Mouse (Mus musculus) cerebellum, adult 2 months (tissue): ENCODE measurements at regions not wholly inside any gene's neighbourhood (a gene's known extent, or its start where the extent isn't known, plus 50 kb on each side); places are given as distances from the start of the nearest gene placed in this dataset.

ENCODE experiments used
- DNase-seq, 2 experiments: peaks; one replicate each; pipeline ENCODE4 v3.0.0; 2021
- H3K27ac ChIP-seq: fragments of 200-500 bp; 2 replicates; pipeline ENCODE4 v1.5.1; 2012; ENCODE audit warnings: low read length, control low read depth, inconsistent platforms; ENCODE audit not compliant: insufficient read depth
- H3K27me3 ChIP-seq: fragments of 200-500 bp; 2 replicates; pipeline ENCODE4 v1.6.1; 2012; ENCODE audit warnings: inconsistent platforms, mild to moderate bottlenecking, low read length, moderate library complexity; ENCODE audit not compliant: control insufficient read depth, insufficient read depth
- H3K4me1 ChIP-seq: fragments of 200-500 bp; 2 replicates; pipeline ENCODE4 v1.6.1; 2011; ENCODE audit warnings: low read length; ENCODE audit not compliant: control insufficient read depth, insufficient read depth
- H3K4me3 ChIP-seq: fragments of 200-500 bp; replicated peaks from 2 replicates; pipeline ENCODE3; 2011; ENCODE audit warnings: mild to moderate bottlenecking, low read depth, low read length, control low read depth; ENCODE audit not compliant: insufficient read depth
- CTCF ChIP-seq: fragments of 200-500 bp; IDR thresholded peaks from 2 replicates; pipeline ENCODE4 v1.5.1; 2011; ENCODE audit warnings: low read depth, mild to moderate bottlenecking, control low read depth, low read length, moderate library complexity, borderline replicate concordance; ENCODE audit not compliant: insufficient read depth
- POLR2A ChIP-seq: fragments of 200-500 bp; IDR thresholded peaks from 2 replicates; pipeline ENCODE4 v1.6.1; 2011; ENCODE audit warnings: low read length, control low read depth, borderline replicate concordance; ENCODE audit not compliant: insufficient read depth
- WGBS: fragments of 180-500 bp; shearing (Covaris S2); methylation state at CpG from one replicate; pipeline ENCODE4 v1.1.7; 2018; 5-methylcytosine and 5-hydroxymethylcytosine counted together

- TF ChIP-seq POLR2A (no peak), CTCF (no peak)
- Histone ChIP-seq H3K27me3 (no peaks in the 10 kb centered on the region), H3K4me3 (no peak overlapping the region), H3K4me1 (no peaks in the 10 kb centered on the region), H3K27ac (no peak overlapping the region)
- WGBS, result 87% methylated on average over 3 of the region's 3 CpGs
- no peak for DNase-seq
Measured at GRCm38 (mm10) chr11:63294476-63294875, 165.7 kb downstream of the Pmp22 start.

- Histone ChIP-seq H3K4me3 (no peak overlapping the region), H3K4me1 (no peaks in the 10 kb centered on the region), H3K27me3 (no peaks in the 10 kb centered on the region), H3K27ac (no peak overlapping the region)
- no peak for DNase-seq
- TF ChIP-seq CTCF, result no peak
- TF ChIP-seq POLR2A, result no peak
- 39% methylated on average over 3 of the region's 3 CpGs for WGBS
Measured at GRCm38 (mm10) chr11:63296476-63296875, 167.7 kb downstream of the Pmp22 start.

GRCm38 (mm10) chr11:63299712-63300581 is 171.2 kb downstream of the Pmp22 start:
- Histone ChIP-seq H3K4me3 (no peak overlapping the region), H3K4me1 (no peaks in the 10 kb centered on the region), H3K27me3 (no peaks in the 10 kb centered on the region), H3K27ac (no peak overlapping the region)
- WGBS, result 47% methylated on average over 14 of the region's 14 CpGs
- TF ChIP-seq CTCF (no peak), POLR2A (no peak)
- DNase-seq, result no peak

- TF ChIP-seq POLR2A (no peak), CTCF (no peak)
- WGBS, result 68% methylated on average over 4 of the region's 4 CpGs
- Histone ChIP-seq H3K27me3 (no peaks in the 10 kb centered on the region), H3K27ac (no peak overlapping the region), H3K4me3 (no peak overlapping the region), H3K4me1 (no peaks in the 10 kb centered on the region)
- DNase-seq, result no peak
Measured at GRCm38 (mm10) chr11:63325166-63325565, 196.4 kb downstream of the Pmp22 start.

GRCm38 (mm10) chr11:63326864-63327263 is 198.1 kb downstream of the Pmp22 start:
- no peak overlapping the region for H3K27ac ChIP-seq
- TF ChIP-seq CTCF, result no peak
- no peak for TF ChIP-seq POLR2A
- 72% methylated on average over 5 of the region's 5 CpGs for WGBS
- no peak for DNase-seq
- no peak overlapping the region for H3K4me3 ChIP-seq
- no peaks in the 10 kb centered on the region for H3K27me3 ChIP-seq
- H3K4me1 ChIP-seq, result no peaks in the 10 kb centered on the region

- no peaks in the 10 kb centered on the region for H3K4me1 ChIP-seq
- 83% methylated on average over 9 of the region's 9 CpGs for WGBS
- H3K27me3 ChIP-seq, result no peaks in the 10 kb centered on the region
- H3K4me3 ChIP-seq, result no peak overlapping the region
- DNase-seq, result no peak
- H3K27ac ChIP-seq, result no peak overlapping the region
- TF ChIP-seq CTCF, result no peak
- TF ChIP-seq POLR2A, result no peak
Measured at GRCm38 (mm10) chr11:63337503-63337902, 208.7 kb downstream of the Pmp22 start.

GRCm38 (mm10) chr11:63338277-63338676 is 209.5 kb downstream of the Pmp22 start:
- H3K27me3 ChIP-seq, result no peaks in the 10 kb centered on the region
- no peaks in the 10 kb centered on the region for H3K4me1 ChIP-seq
- no peak for TF ChIP-seq POLR2A
- DNase-seq, result no peak
- no peak overlapping the region for H3K27ac ChIP-seq
- WGBS, result 100% methylated on average over 1 of the region's 1 CpGs
- no peak overlapping the region for H3K4me3 ChIP-seq

GRCm38 (mm10) chr11:63345653-63346052 is 216.9 kb downstream of the Pmp22 start:
- no peak overlapping the region for H3K4me3 ChIP-seq
- H3K27ac ChIP-seq, result no peak overlapping the region
- TF ChIP-seq CTCF (no peak), POLR2A (no peak)
- H3K27me3 ChIP-seq, result no peaks in the 10 kb centered on the region
- H3K4me1 ChIP-seq, result no peaks in the 10 kb centered on the region
- WGBS, result 77% methylated on average over 4 of the region's 4 CpGs
- no peak for DNase-seq
